Comparison of ENCODE assay signal across 28 mouse cellular contexts in genomic region chr8:35047798-35048197, GRCm38 (mm10).
"Had no signal": no experiment of that assay in that cellular context is flagged by ENCODE, and none has a peak within 500 bp of the region (broad histone marks: within the 10 kb centered on the region; RNA-seq: fewer than 3 reads in every experiment).

No protein-coding gene starts in this region.

- ATAC-seq: forebrain, embryonic 13.5 days; forebrain, embryonic 14.5 days; forebrain, embryonic 15.5 days; forebrain, embryonic 16.5 days; forebrain, postnatal 0 days had no signal

- H3K4me1 ChIP-seq: embryonic facial prominence, embryonic 10.5 days; embryonic facial prominence, embryonic 12.5 days; embryonic facial prominence, embryonic 13.5 days; embryonic facial prominence, embryonic 15.5 days; forebrain, embryonic 10.5 days; forebrain, embryonic 12.5 days; forebrain, embryonic 13.5 days; forebrain, embryonic 15.5 days had no signal

- H3K27me3 ChIP-seq: embryonic facial prominence, embryonic 12.5 days; embryonic facial prominence, embryonic 13.5 days; embryonic facial prominence, embryonic 15.5 days; forebrain, embryonic 12.5 days; forebrain, embryonic 13.5 days; forebrain, embryonic 15.5 days had no signal

- H3K4me2 ChIP-seq: embryonic facial prominence, embryonic 12.5 days; embryonic facial prominence, embryonic 13.5 days; embryonic facial prominence, embryonic 15.5 days; forebrain, embryonic 12.5 days; forebrain, embryonic 13.5 days; forebrain, embryonic 15.5 days had no signal

- DNase-seq: cerebellum, adult 18-20 months; cerebellum, adult 2 months; cerebellum, adult 8-10 months; cerebellum, adult 9-10 months; cerebellum, adult 9-11 months; cerebellum, postnatal 10 days; cerebellum, postnatal 14 days; cerebellum, postnatal 25 days; cerebellum, postnatal 36 days; embryo, embryonic 11 days; forebrain, postnatal 0 days; gastrocnemius, adult 2 months; gastrocnemius, postnatal 10 days; gastrocnemius, postnatal 14 days; gastrocnemius, postnatal 25 days; gastrocnemius, postnatal 36 days; heart, adult 2 months had no signal

- H3K9me3 ChIP-seq: embryonic facial prominence, embryonic 10.5 days; embryonic facial prominence, embryonic 12.5 days; embryonic facial prominence, embryonic 13.5 days; embryonic facial prominence, embryonic 15.5 days; forebrain, embryonic 10.5 days; forebrain, embryonic 12.5 days; forebrain, embryonic 13.5 days; forebrain, embryonic 15.5 days had no signal

- H3K9ac ChIP-seq: embryonic facial prominence, embryonic 12.5 days; embryonic facial prominence, embryonic 13.5 days; embryonic facial prominence, embryonic 15.5 days; forebrain, embryonic 12.5 days; forebrain, embryonic 13.5 days; forebrain, embryonic 15.5 days; forebrain, postnatal 0 days had no signal

- H3K36me3 ChIP-seq: embryonic facial prominence, embryonic 10.5 days; embryonic facial prominence, embryonic 12.5 days; embryonic facial prominence, embryonic 13.5 days; embryonic facial prominence, embryonic 15.5 days; forebrain, embryonic 10.5 days; forebrain, embryonic 12.5 days; forebrain, embryonic 15.5 days had no signal

- H3K4me3 ChIP-seq: embryonic facial prominence, embryonic 10.5 days; embryonic facial prominence, embryonic 12.5 days; embryonic facial prominence, embryonic 13.5 days; embryonic facial prominence, embryonic 15.5 days; erythroblast, embryonic 14.5 days; forebrain, embryonic 10.5 days; forebrain, embryonic 12.5 days; forebrain, embryonic 13.5 days; forebrain, embryonic 15.5 days; gastrocnemius, adult 2 months; heart, adult 2 months had no signal

- H3K27ac ChIP-seq: embryonic facial prominence, embryonic 10.5 days; embryonic facial prominence, embryonic 12.5 days; embryonic facial prominence, embryonic 13.5 days; embryonic facial prominence, embryonic 15.5 days; forebrain, embryonic 10.5 days; forebrain, embryonic 12.5 days; forebrain, embryonic 13.5 days; forebrain, embryonic 15.5 days; gastrocnemius, adult 2 months; heart, adult 2 months had no signal
